Mouse (Mus musculus) layer of hippocampus, postnatal 25 days (tissue): ENCODE measurements around the gene Tnpo1. TPM values are rescaled to one million over a fixed set of nuclear protein-coding genes. Genes with fewer than 3 reads are reported as not detected.

ENCODE experiments used
- DNase-seq, 2 experiments: peaks; one replicate each; pipeline ENCODE4 v3.0.0; 2022; ENCODE audit warnings: mixed read lengths in 2 of 2, low spot score in 1 of 2; ENCODE audit errors: extremely low spot score in 1 of 2
- total RNA-seq, 2 experiments: library from RNA; stranded (reverse); gene quantifications; 2 replicates each; pipeline ENCODE4 v1.2.3; 2021

The Tnpo1 gene
- total RNA-seq, 2 experiments from 2014 or later: 54.3 to 64.1 TPM

DNA sequence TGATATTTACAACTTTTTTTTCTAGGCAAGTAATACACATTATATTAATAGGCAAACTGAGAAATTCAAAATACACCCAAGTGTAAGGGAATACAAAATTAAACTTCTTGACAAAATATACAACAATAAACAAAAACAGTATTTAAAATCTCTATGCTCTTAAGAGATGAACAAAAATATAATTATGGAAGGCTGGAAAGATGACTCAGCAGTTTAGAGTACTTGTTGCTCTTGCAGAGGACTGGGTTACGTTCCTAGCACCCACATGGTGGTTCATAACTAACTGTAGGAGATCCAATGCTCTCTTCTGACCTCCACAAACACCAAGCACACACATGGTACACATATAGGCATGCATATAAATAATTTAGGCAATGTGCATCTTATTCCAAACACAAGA, 133.3 kb downstream of the Tnpo1 start:
- no peak for DNase-seq

DNA sequence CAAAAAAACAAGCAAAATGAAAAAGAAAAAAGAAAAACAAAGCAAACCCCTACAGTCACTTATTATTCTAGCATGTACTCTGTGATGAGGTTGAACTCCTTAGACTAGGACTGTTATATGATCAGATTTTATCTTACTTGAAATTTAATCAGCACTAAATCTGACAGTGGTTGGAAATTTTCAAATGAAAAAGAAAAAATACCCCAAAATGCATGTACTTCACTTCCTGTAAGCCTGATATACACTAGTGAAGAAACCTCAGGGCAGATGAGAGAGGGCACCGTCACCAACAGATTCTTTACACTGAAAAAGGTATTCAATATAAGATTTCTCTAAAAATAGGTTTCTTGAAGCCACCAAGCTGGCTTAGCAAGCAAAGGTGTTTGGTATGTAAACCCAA, 134.5 kb downstream of the Tnpo1 start:
- no peak for DNase-seq

Other genes starting within 250 kb of the Tnpo1 start
- under 1 TPM; 0.42 to 0.54 TPM for gene Tmem171, start 231.6 kb downstream of the Tnpo1 start, total RNA-seq
- 10 to 100 TPM; 33.7 to 39.7 TPM for gene Fcho2, start 110.9 kb downstream of the Tnpo1 start, total RNA-seq
- not detected for gene 1700024P04Rik, start 58.2 kb upstream of the Tnpo1 start, total RNA-seq